Mouse (Mus musculus): ENCODE measurements around the gene Tex28. TPM values are rescaled to one million over a fixed set of nuclear protein-coding genes. Genes with fewer than 3 reads are reported as not detected.
"Not testable (repeated sequence)": the region's sequence is repeated elsewhere in the genome, so short reads cannot be mapped to it uniquely, and the experiment has no call there.

Gene Tex28
- not detected in 2 replicates for polyA plus RNA-seq (2011; ENCODE audit: insufficient read depth, insufficient read length, low replicate concordance, missing spikeins)

DNA sequence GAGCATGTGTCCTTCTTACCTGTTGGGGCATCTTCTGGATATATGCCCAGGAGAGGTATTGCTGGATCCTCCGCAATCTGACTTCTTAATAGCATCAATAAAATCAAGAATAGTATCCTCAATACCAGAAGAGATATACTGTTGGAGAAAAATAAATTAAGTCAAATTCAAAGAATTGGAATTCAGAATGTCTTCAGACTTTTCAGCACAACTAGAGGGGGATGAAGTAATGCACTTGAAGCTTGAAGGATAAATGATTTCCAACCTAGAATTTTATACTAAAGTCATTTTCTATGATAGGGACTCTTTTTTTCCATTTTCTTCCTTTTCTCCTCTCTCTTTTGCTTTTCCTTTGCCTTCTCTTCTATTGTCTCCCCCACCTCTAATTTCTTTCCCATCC, at the start of gene Tex28:
TSS of gene Tex28 (minus strand) at position 101 of the 400 bp plus-strand sequence.
- TF ChIP-seq POLR2A (IDR thresholded peaks at IDR 0.05; ENCODE audit: borderline replicate concordance, control insufficient read depth, low read depth, low read length) = no peak
- no peak for TF ChIP-seq CTCF (IDR thresholded peaks at IDR 0.05; ENCODE audit: control insufficient read depth, insufficient read depth, low read length)
- H3K4me1 ChIP-seq (ENCODE audit: control insufficient read depth, insufficient read depth, low read length) = no peaks in the 10 kb centered on the region
- WGBS = 83% methylated on average over 1 of the region's 1 CpGs
- H3K4me3 ChIP-seq (replicated peaks; ENCODE audit: control insufficient read depth, low read depth, low read length) = no peak within 1 kb of the TSS
- H3K27ac ChIP-seq (ENCODE audit: control insufficient read depth, insufficient read depth, low read depth, low read length, poor library complexity) = no peak within 1 kb of the TSS

DNA sequence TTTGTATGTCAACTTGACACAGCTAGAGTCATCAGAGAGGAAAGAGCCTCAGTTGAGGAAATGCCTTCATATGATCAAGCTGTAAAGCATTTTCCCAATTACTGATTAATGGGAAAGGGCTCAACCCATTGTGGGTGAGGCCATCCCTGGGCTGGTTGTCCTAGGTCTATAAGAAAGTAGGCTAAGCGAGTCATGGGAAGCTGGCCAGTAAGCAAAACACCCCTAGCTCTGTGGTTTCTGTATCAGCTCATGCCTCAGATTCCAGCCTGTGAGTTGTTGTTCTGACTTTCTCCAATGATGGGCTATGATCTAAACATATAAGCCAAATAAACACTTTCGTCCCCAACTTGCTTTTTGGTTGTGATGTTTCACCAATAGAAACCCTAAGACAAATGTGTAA, 35.9 kb upstream of the Tex28 start:
- 74% methylated on average over 2 of the region's 2 CpGs for WGBS
- no peak for TF ChIP-seq POLR2A (IDR thresholded peaks at IDR 0.05; ENCODE audit: borderline replicate concordance, control insufficient read depth, low read depth, low read length)
- no peak for TF ChIP-seq CTCF (IDR thresholded peaks at IDR 0.05; ENCODE audit: control insufficient read depth, insufficient read depth, low read length)
- Histone ChIP-seq H3K4me1 (ENCODE audit: control insufficient read depth, insufficient read depth, low read length) (no peaks in the 10 kb centered on the region), H3K27ac (ENCODE audit: control insufficient read depth, insufficient read depth, low read depth, low read length, poor library complexity) (no peak overlapping the region), H3K4me3 (replicated peaks; ENCODE audit: control insufficient read depth, low read depth, low read length) (no peak overlapping the region)

DNA sequence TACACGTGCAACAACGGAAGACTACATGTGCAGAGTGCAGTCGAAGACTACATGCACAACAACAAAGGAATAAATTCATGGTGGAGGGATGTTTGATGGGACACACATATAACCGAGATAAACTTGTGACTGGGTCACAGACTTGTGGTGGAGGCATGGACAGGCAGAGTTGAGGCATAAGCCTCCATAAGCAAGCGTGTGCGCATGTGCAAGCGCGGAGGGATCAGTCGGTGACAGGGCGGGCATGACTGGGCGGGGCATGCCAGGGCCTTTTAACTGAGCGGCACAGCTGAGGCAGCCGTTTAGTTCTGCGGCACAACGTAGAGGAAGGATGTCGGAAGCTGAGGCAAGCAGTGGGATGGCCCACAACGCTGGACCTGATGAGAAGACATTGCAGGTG, 9.3 kb upstream of the Tex28 start, which contains the start of gene Tktl1:
TSS of gene Tktl1 (plus strand) at position 301 of the 400 bp plus-strand sequence.
- Histone ChIP-seq H3K27ac (ENCODE audit: control insufficient read depth, insufficient read depth, low read depth, low read length, poor library complexity) (no peak within 1 kb of the TSS), H3K4me3 (replicated peaks; ENCODE audit: control insufficient read depth, low read depth, low read length) (no peak within 1 kb of the TSS), H3K4me1 (ENCODE audit: control insufficient read depth, insufficient read depth, low read length) (no peaks in the 10 kb centered on the region)
- TF ChIP-seq POLR2A (IDR thresholded peaks at IDR 0.05; ENCODE audit: borderline replicate concordance, control insufficient read depth, low read depth, low read length) = no peak
- TF ChIP-seq CTCF (IDR thresholded peaks at IDR 0.05; ENCODE audit: control insufficient read depth, insufficient read depth, low read length) = no peak
- 83% methylated on average over 17 of the region's 17 CpGs for WGBS

DNA sequence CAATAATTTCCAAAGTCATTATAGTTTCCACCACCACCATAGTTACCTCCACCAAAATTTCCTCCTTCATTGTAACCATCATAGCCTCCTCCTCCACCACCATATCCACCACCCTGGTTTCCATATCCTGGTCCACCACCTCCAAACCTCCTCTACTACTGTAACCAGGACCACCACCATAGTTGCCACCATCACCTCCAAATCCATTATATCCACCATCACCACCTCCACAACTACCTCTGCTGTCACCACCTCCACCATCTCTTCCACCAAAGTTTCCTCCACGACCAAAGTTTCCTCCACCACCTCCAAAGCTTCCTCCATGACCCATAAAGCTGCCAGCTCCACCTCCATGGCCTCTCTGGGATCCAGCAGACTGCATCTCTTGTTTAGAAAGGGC, 32.4 kb downstream of the Tex28 start, which contains the start of gene Mecp2:
TSS of gene Mecp2 (minus strand) at position 101 of the 400 bp plus-strand sequence.
- not testable (repeated sequence) for H3K4me3 ChIP-seq (replicated peaks; ENCODE audit: control insufficient read depth, low read depth, low read length); H3K4me1 ChIP-seq (ENCODE audit: control insufficient read depth, insufficient read depth, low read length); H3K27ac ChIP-seq (ENCODE audit: control insufficient read depth, insufficient read depth, low read depth, low read length, poor library complexity)
- 31% methylated on average over 1 of the region's 1 CpGs for WGBS

DNA sequence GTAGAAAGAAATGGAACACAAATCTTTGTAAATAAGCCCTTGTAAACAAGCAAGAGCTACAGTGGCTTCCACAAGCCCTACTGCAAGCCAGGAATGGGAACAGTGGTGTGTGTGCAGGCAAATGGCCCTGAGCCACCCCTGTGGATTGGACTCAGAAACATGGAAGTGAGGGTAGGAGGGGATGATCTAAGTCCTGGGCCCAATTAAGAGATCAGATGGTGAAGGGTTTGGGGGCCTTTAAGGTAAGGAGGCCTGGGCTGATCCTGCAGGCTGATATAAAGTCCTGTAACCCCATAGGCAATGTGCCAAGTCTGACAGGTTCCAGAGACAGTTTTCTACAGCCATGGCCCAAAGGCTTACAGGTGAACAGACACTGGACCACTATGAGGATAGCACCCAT, 40.5 kb downstream of the Tex28 start, which contains the start of gene Opn1mw:
TSS of gene Opn1mw (plus strand) at position 301 of the 400 bp plus-strand sequence.
- TF ChIP-seq CTCF (IDR thresholded peaks at IDR 0.05; ENCODE audit: control insufficient read depth, insufficient read depth, low read length) (no peak), POLR2A (IDR thresholded peaks at IDR 0.05; ENCODE audit: borderline replicate concordance, control insufficient read depth, low read depth, low read length) (no peak)
- no peaks in the 10 kb centered on the region; the same call in 1 of the 2 replicates for H3K4me1 ChIP-seq (ENCODE audit: control insufficient read depth, insufficient read depth, low read length)
- H3K4me3 ChIP-seq (replicated peaks; ENCODE audit: control insufficient read depth, low read depth, low read length) = no peak within 1 kb of the TSS
- no peak within 1 kb of the TSS for H3K27ac ChIP-seq (ENCODE audit: control insufficient read depth, insufficient read depth, low read depth, low read length, poor library complexity)

DNA sequence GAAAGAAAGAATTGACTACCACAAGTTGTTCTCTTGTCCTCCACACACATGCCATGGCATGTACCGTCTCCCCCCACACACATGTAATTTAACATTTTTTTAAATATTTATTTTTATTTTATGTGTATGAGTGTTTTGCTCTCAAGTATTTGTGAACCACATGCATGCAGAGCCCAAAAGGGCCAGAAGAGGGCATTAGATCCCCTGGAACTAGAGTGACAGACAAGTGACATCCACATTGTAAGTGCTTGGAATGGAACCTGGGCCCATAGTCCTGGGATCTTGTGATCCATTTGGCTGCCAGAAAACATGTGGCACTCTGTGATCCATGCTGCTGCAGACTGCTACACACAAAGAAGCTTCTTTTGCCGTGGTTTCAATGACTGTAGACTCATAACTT, 42.7 kb downstream of the Tex28 start:
- Histone ChIP-seq H3K4me1 (ENCODE audit: control insufficient read depth, insufficient read depth, low read length) (no peaks in the 10 kb centered on the region), H3K27ac (ENCODE audit: control insufficient read depth, insufficient read depth, low read depth, low read length, poor library complexity) (no peak overlapping the region), H3K4me3 (replicated peaks; ENCODE audit: control insufficient read depth, low read depth, low read length) (no peak overlapping the region)
- WGBS = 59% methylated on average over 2 of the region's 2 CpGs
- TF ChIP-seq POLR2A (IDR thresholded peaks at IDR 0.05; ENCODE audit: borderline replicate concordance, control insufficient read depth, low read depth, low read length) = no peak

DNA sequence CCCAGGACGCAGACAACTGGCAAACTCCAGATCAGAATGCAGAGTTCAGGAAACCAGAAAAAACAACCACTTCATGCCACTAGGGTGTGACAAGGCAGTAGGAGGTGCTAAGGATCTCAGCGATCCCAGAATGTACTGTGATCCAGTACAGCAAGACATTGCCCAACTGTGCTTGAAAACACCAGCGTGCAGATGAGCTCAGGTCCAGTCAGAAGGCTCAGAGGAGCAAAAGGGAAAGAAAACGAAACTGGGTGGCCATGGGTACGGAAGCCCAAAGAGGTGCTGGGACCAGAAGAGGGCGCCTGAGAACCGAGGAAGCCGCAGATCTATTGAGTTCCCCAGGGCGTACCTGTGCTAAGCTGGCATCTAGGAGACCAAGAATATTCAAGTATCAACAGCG, 52.1 kb downstream of the Tex28 start:
- peak; percentile 57 for TF ChIP-seq CTCF (IDR thresholded peaks at IDR 0.05; ENCODE audit: control insufficient read depth, insufficient read depth, low read length)
- no peak for TF ChIP-seq POLR2A (IDR thresholded peaks at IDR 0.05; ENCODE audit: borderline replicate concordance, control insufficient read depth, low read depth, low read length)
- 10% methylated on average over 10 of the region's 10 CpGs for WGBS
- H3K27ac ChIP-seq (ENCODE audit: control insufficient read depth, insufficient read depth, low read depth, low read length, poor library complexity) = 0 out of 2 replicates have a peak overlapping the region, but pooled peaks have one; percentile 10
- no peaks in the 10 kb centered on the region for H3K4me1 ChIP-seq (ENCODE audit: control insufficient read depth, insufficient read depth, low read length)
- peak overlapping the region; percentile 88 for H3K4me3 ChIP-seq (replicated peaks; ENCODE audit: control insufficient read depth, low read depth, low read length)

DNA sequence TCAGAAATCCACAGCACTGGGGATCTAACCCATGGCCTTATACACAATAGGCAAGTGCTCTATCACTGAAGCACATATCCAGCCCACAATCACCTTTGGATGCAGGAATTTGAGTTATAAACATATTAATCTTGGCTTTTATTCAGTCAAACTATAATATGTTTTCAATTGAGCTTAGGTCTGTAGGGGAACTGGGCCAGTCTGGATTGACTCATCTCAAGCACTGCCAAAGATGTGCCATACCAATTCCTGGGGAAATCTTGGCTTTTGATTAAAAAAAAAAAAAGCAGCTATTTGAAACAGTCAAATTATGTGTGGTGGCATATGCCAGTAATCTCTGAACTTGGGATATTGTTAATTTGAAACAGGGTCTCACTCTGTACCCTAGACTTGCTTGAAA, 53.6 kb downstream of the Tex28 start:
- H3K4me3 ChIP-seq (replicated peaks; ENCODE audit: control insufficient read depth, low read depth, low read length) = no peak overlapping the region
- TF ChIP-seq POLR2A (IDR thresholded peaks at IDR 0.05; ENCODE audit: borderline replicate concordance, control insufficient read depth, low read depth, low read length) (no peak), CTCF (IDR thresholded peaks at IDR 0.05; ENCODE audit: control insufficient read depth, insufficient read depth, low read length) (no peak)
- no peak overlapping the region for H3K27ac ChIP-seq (ENCODE audit: control insufficient read depth, insufficient read depth, low read depth, low read length, poor library complexity)
- no peaks in the 10 kb centered on the region for H3K4me1 ChIP-seq (ENCODE audit: control insufficient read depth, insufficient read depth, low read length)

DNA sequence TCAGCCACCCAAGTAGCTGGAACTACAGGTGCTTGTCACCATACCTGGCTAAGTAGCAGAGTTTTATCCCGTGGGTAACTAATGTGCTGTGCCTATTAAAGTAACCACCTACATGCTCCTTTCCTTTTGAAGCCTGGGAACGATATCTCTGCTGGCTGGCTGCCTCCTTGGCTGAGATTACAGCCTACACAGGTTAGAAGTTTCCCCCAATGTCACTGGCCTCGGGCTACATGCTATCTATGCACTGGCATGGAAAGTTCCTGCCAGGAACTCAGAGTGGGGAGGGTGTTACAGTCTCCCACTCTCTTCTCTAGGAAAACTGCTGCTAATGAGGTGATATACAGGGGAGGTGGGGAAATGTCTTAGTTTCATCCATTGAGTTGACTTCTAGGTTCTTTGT, 58.9 kb downstream of the Tex28 start:
- H3K27ac ChIP-seq (ENCODE audit: control insufficient read depth, insufficient read depth, low read depth, low read length, poor library complexity) = no peak overlapping the region
- no peak overlapping the region for H3K4me3 ChIP-seq (replicated peaks; ENCODE audit: control insufficient read depth, low read depth, low read length)
- H3K4me1 ChIP-seq (ENCODE audit: control insufficient read depth, insufficient read depth, low read length) = no peaks in the 10 kb centered on the region
- 62% methylated on average over 3 of the region's 3 CpGs for WGBS
- no peak for TF ChIP-seq POLR2A (IDR thresholded peaks at IDR 0.05; ENCODE audit: borderline replicate concordance, control insufficient read depth, low read depth, low read length)
- TF ChIP-seq CTCF (IDR thresholded peaks at IDR 0.05; ENCODE audit: control insufficient read depth, insufficient read depth, low read length) = no peak
